Mouse (Mus musculus) midbrain, embryonic 15.5 days (tissue): ENCODE data around the gene Slc1a3. TPM values are rescaled to one million over a fixed set of nuclear protein-coding genes. Genes with fewer than 3 reads are reported as not detected.
"Not testable (repeated sequence)": the region's sequence is repeated elsewhere in the genome, so short reads cannot be mapped to it uniquely, and the experiment has no call there.

ENCODE experiments used
- ATAC-seq: fragments of 200-750 bp; cut with Nextera tagmentation; replicated peaks from 2 replicates; pipeline ENCODE4 v1.8.0; 2017; ENCODE audit warnings: moderate TSS enrichment
- H3K27ac ChIP-seq: fragments of 300-500 bp; sonication (generic); 2 replicates; pipeline ENCODE4 v1.5.1; 2015; ENCODE audit warnings: mild to moderate bottlenecking, inconsistent platforms
- H3K27me3 ChIP-seq: fragments of 300-500 bp; sonication (generic); replicated peaks from 2 replicates; pipeline ENCODE4 v1.6.1; 2015; ENCODE audit warnings: inconsistent platforms
- H3K36me3 ChIP-seq: fragments of 300-500 bp; sonication (generic); replicated peaks from 2 replicates; pipeline ENCODE4 v1.6.1; 2015; ENCODE audit warnings: inconsistent platforms
- H3K4me1 ChIP-seq: fragments of 300-500 bp; sonication (generic); 2 replicates; pipeline ENCODE4 v1.6.1; 2015; ENCODE audit warnings: inconsistent platforms
- H3K4me2 ChIP-seq: fragments of 300-500 bp; sonication (generic); 2 replicates; pipeline ENCODE4 v1.6.1; 2015; ENCODE audit warnings: inconsistent platforms, mild to moderate bottlenecking, moderate library complexity
- H3K4me3 ChIP-seq: fragments of 300-500 bp; sonication (generic); 2 replicates; pipeline ENCODE4 v1.5.1; 2015; ENCODE audit warnings: mild to moderate bottlenecking, inconsistent platforms
- H3K9ac ChIP-seq: fragments of 300-500 bp; sonication (generic); 2 replicates; pipeline ENCODE4 v1.6.1; 2015; ENCODE audit warnings: mild to moderate bottlenecking, inconsistent platforms
- H3K9me3 ChIP-seq: fragments of 300-500 bp; sonication (generic); 2 replicates; pipeline ENCODE4 v1.6.1; 2016; ENCODE audit warnings: inconsistent platforms
- WGBS: fragments of 180-500 bp; shearing (Covaris S2); methylation state at CpG from one replicate; pipeline ENCODE4 v1.1.7; 2015; ENCODE audit warnings: mixed read lengths; 5-methylcytosine and 5-hydroxymethylcytosine counted together
- polyA plus RNA-seq: library from polyadenylated mRNA; unstranded; fragments of >200 nt; fragmentation: Nextera tagmentation; extraction: Ambion mirVana; gene quantifications from 2 replicates; pipeline ENCODE4 v1.2.1, GENCODE M21; 2015

Slc1a3 gene
- polyA plus RNA-seq, 1 experiment from 2014 or later: 100 TPM

- no peak overlapping the region for H3K4me3 ChIP-seq
- H3K4me1 ChIP-seq: no peaks in the 10 kb centered on the region
- no peaks in the 10 kb centered on the region for H3K36me3 ChIP-seq
- no peaks in the 10 kb centered on the region for H3K27me3 ChIP-seq
- ATAC-seq: no peak
- H3K27ac ChIP-seq: no peak overlapping the region
- no peak overlapping the region for H3K9ac ChIP-seq
- 41% methylated on average over 3 of the region's 3 CpGs for WGBS
- H3K4me2 ChIP-seq: no peak overlapping the region
- no peaks in the 10 kb centered on the region for H3K9me3 ChIP-seq
These were observed 12.6 kb downstream of the Slc1a3 start for GRCm38 (mm10) chr15:8697976-8698375.

GRCm38 (mm10) chr15:8697500-8697899, 13.1 kb downstream of the Slc1a3 start:
- H3K27me3 ChIP-seq: no peaks in the 10 kb centered on the region
- H3K4me3 ChIP-seq: no peak overlapping the region
- no peak overlapping the region for H3K4me2 ChIP-seq
- no peak for ATAC-seq
- no peaks in the 10 kb centered on the region for H3K9me3 ChIP-seq
- H3K27ac ChIP-seq: no peak overlapping the region
- WGBS: 58% methylated on average over 3 of the region's 3 CpGs
- H3K4me1 ChIP-seq: no peaks in the 10 kb centered on the region
- H3K9ac ChIP-seq: no peak overlapping the region
- H3K36me3 ChIP-seq: no peaks in the 10 kb centered on the region

GRCm38 (mm10) chr15:8690141-8690540, 20.4 kb downstream of the Slc1a3 start:
- not testable (repeated sequence) for H3K4me1 ChIP-seq, H3K36me3 ChIP-seq, H3K27me3 ChIP-seq, H3K9me3 ChIP-seq, H3K4me3 ChIP-seq, H3K27ac ChIP-seq, H3K4me2 ChIP-seq, ATAC-seq, H3K9ac ChIP-seq
- WGBS: 97% methylated on average over 6 of the region's 6 CpGs

- Histone ChIP-seq H3K27me3 (no peaks in the 10 kb centered on the region), H3K4me3 (no peak overlapping the region), H3K36me3 (no peaks in the 10 kb centered on the region), H3K27ac (no peak overlapping the region), H3K4me1 (no peaks in the 10 kb centered on the region), H3K9me3 (no peaks in the 10 kb centered on the region), H3K9ac (no peak overlapping the region), H3K4me2 (no peak overlapping the region)
- WGBS: 96% methylated on average over 4 of the region's 4 CpGs
- ATAC-seq: no peak
These were observed 23.7 kb downstream of the Slc1a3 start for GRCm38 (mm10) chr15:8686846-8687245.

GRCm38 (mm10) chr15:8685506-8685905, 25.1 kb downstream of the Slc1a3 start:
- no peak overlapping the region for H3K27ac ChIP-seq

GRCm38 (mm10) chr15:8684263-8684662, 26.3 kb downstream of the Slc1a3 start:
- WGBS: 86% methylated on average over 3 of the region's 3 CpGs
- no peak overlapping the region for H3K9ac ChIP-seq
- H3K4me1 ChIP-seq: no peaks in the 10 kb centered on the region
- H3K27ac ChIP-seq: no peak overlapping the region
- H3K36me3 ChIP-seq: no peaks in the 10 kb centered on the region
- H3K9me3 ChIP-seq: no peaks in the 10 kb centered on the region
- ATAC-seq: no peak
- no peak overlapping the region for H3K4me3 ChIP-seq
- H3K27me3 ChIP-seq: no peaks in the 10 kb centered on the region
- no peak overlapping the region for H3K4me2 ChIP-seq

More at GRCm38 (mm10) chr15:8685506-8685905, 25.1 kb downstream of the Slc1a3 start:
- H3K4me1 ChIP-seq: no peaks in the 10 kb centered on the region
- no peak for ATAC-seq
- no peaks in the 10 kb centered on the region for H3K27me3 ChIP-seq
- WGBS: 93% methylated on average over 7 of the region's 7 CpGs
- no peaks in the 10 kb centered on the region for H3K9me3 ChIP-seq
- no peak overlapping the region for H3K9ac ChIP-seq
- H3K36me3 ChIP-seq: no peaks in the 10 kb centered on the region
- H3K4me3 ChIP-seq: no peak overlapping the region
- no peak overlapping the region for H3K4me2 ChIP-seq

- Histone ChIP-seq H3K4me2 (no peak overlapping the region), H3K27ac (no peak overlapping the region), H3K27me3 (no peaks in the 10 kb centered on the region), H3K9me3 (no peaks in the 10 kb centered on the region), H3K4me3 (no peak overlapping the region), H3K36me3 (no peaks in the 10 kb centered on the region), H3K4me1 (no peaks in the 10 kb centered on the region), H3K9ac (no peak overlapping the region)
- no peak for ATAC-seq
- 89% methylated on average over 3 of the region's 3 CpGs for WGBS
These were observed 27.7 kb downstream of the Slc1a3 start for GRCm38 (mm10) chr15:8682871-8683270.

- Histone ChIP-seq H3K9ac (no peak overlapping the region), H3K36me3 (no peaks in the 10 kb centered on the region), H3K9me3 (no peaks in the 10 kb centered on the region), H3K4me3 (no peak overlapping the region), H3K4me1 (no peaks in the 10 kb centered on the region), H3K4me2 (no peak overlapping the region), H3K27ac (no peak overlapping the region), H3K27me3 (no peaks in the 10 kb centered on the region)
- 76% methylated on average over 9 of the region's 9 CpGs for WGBS
- ATAC-seq: no peak
These were observed 28.1 kb downstream of the Slc1a3 start for GRCm38 (mm10) chr15:8682421-8682820.

GRCm38 (mm10) chr15:8681971-8682370, 28.6 kb downstream of the Slc1a3 start:
- H3K4me2 ChIP-seq: no peak overlapping the region
- no peak overlapping the region for H3K4me3 ChIP-seq
- ATAC-seq: no peak
- H3K4me1 ChIP-seq: no peaks in the 10 kb centered on the region
- WGBS: 50% methylated on average over 7 of the region's 7 CpGs
- no peak overlapping the region for H3K27ac ChIP-seq
- H3K9me3 ChIP-seq: no peaks in the 10 kb centered on the region
- no peak overlapping the region for H3K9ac ChIP-seq
- H3K27me3 ChIP-seq: no peaks in the 10 kb centered on the region
- H3K36me3 ChIP-seq: no peaks in the 10 kb centered on the region

- H3K4me3 ChIP-seq: no peak overlapping the region
- H3K36me3 ChIP-seq: no peaks in the 10 kb centered on the region
- no peaks in the 10 kb centered on the region for H3K9me3 ChIP-seq
- no peak overlapping the region for H3K4me2 ChIP-seq
- 90% methylated on average over 5 of the region's 5 CpGs for WGBS
- ATAC-seq: no peak
- no peaks in the 10 kb centered on the region for H3K27me3 ChIP-seq
- H3K4me1 ChIP-seq: no peaks in the 10 kb centered on the region
- no peak overlapping the region for H3K27ac ChIP-seq
- H3K9ac ChIP-seq: no peak overlapping the region
These were observed 29.6 kb downstream of the Slc1a3 start for GRCm38 (mm10) chr15:8681009-8681408.

GRCm38 (mm10) chr15:8676959-8677358, 33.6 kb downstream of the Slc1a3 start:
- Histone ChIP-seq H3K9ac (no peak overlapping the region), H3K4me2 (no peak overlapping the region), H3K27ac (no peak overlapping the region), H3K4me1 (no peaks in the 10 kb centered on the region), H3K4me3 (no peak overlapping the region), H3K9me3 (no peaks in the 10 kb centered on the region), H3K36me3 (no peaks in the 10 kb centered on the region), H3K27me3 (no peaks in the 10 kb centered on the region)
- 88% methylated on average over 2 of the region's 2 CpGs for WGBS
- ATAC-seq: no peak

- Histone ChIP-seq H3K4me1 (no peaks in the 10 kb centered on the region), H3K9me3 (no peaks in the 10 kb centered on the region), H3K27me3 (no peaks in the 10 kb centered on the region), H3K4me3 (no peak overlapping the region), H3K27ac (no peak overlapping the region), H3K4me2 (no peak overlapping the region), H3K36me3 (no peaks in the 10 kb centered on the region), H3K9ac (no peak overlapping the region)
- no peak for ATAC-seq
- whole genome bisulfite sequencing: 78% methylated on average over 5 of the region's 5 CpGs
These were observed 34.3 kb downstream of the Slc1a3 start for GRCm38 (mm10) chr15:8676211-8676691.

GRCm38 (mm10) chr15:8675616-8676015, 34.9 kb downstream of the Slc1a3 start:
- H3K27me3 ChIP-seq: no peaks in the 10 kb centered on the region
- H3K9me3 ChIP-seq: no peaks in the 10 kb centered on the region
- no peak for ATAC-seq
- no peaks in the 10 kb centered on the region for H3K4me1 ChIP-seq
- 91% methylated on average over 4 of the region's 4 CpGs for WGBS
- H3K36me3 ChIP-seq: no peaks in the 10 kb centered on the region
- no peak overlapping the region for H3K4me3 ChIP-seq
- H3K4me2 ChIP-seq: no peak overlapping the region
- H3K9ac ChIP-seq: no peak overlapping the region
- no peak overlapping the region for H3K27ac ChIP-seq
